Mouse (Mus musculus): ENCODE measurements at regions not wholly inside any gene's neighbourhood (a gene's known extent, or its start where the extent isn't known, plus 50 kb on each side); places are given as distances from the start of the nearest gene placed in this dataset.
A peak's percentile ranks its signal among the peaks of the same experiment; 100 is the strongest.

- H3K4me3 ChIP-seq (replicated peaks), result no peak overlapping the region
- WGBS, result 95% methylated on average over 6 of the region's 6 CpGs
- H3K4me2 ChIP-seq (replicated peaks), result no peak overlapping the region
Measured at GRCm38 (mm10) chr9:79028234-79028633, 412.9 kb downstream of the Cd109 start.

GRCm38 (mm10) chr9:79029456-79029855, 414.1 kb downstream of the Cd109 start:
- no peaks in the 10 kb centered on the region for H3K9me3 ChIP-seq

More at GRCm38 (mm10) chr9:79028234-79028633, 412.9 kb downstream of the Cd109 start:
- Histone ChIP-seq H3K9me3 (no peaks in the 10 kb centered on the region), H3K36me3 (no peaks in the 10 kb centered on the region), H3K9ac (replicated peaks) (no peak overlapping the region), H3K4me1 (replicated peaks) (no peaks in the 10 kb centered on the region), H3K27ac (no peak overlapping the region), H3K27me3 (no peaks in the 10 kb centered on the region)
- no peak for ATAC-seq

GRCm38 (mm10) chr9:79035677-79036076, 420.3 kb downstream of the Cd109 start:
- Histone ChIP-seq H3K9ac (replicated peaks) (no peak overlapping the region), H3K4me3 (replicated peaks) (no peak overlapping the region), H3K27ac (no peak overlapping the region), H3K4me1 (replicated peaks) (no peaks in the 10 kb centered on the region), H3K4me2 (replicated peaks) (no peak overlapping the region), H3K27me3 (no peaks in the 10 kb centered on the region), H3K9me3 (no peaks in the 10 kb centered on the region), H3K36me3 (no peaks in the 10 kb centered on the region)
- no peak for ATAC-seq
- 68% methylated on average over 2 of the region's 2 CpGs for WGBS

More at GRCm38 (mm10) chr9:79029456-79029855, 414.1 kb downstream of the Cd109 start:
- Histone ChIP-seq H3K27ac (no peak overlapping the region), H3K9ac (replicated peaks) (no peak overlapping the region), H3K4me2 (replicated peaks) (no peak overlapping the region), H3K4me1 (replicated peaks) (no peaks in the 10 kb centered on the region), H3K4me3 (replicated peaks) (no peak overlapping the region), H3K27me3 (no peaks in the 10 kb centered on the region), H3K36me3 (no peaks in the 10 kb centered on the region)
- ATAC-seq, result no peak
- 86% methylated on average over 9 of the region's 9 CpGs for WGBS

GRCm38 (mm10) chr9:79037054-79037453, 421.7 kb downstream of the Cd109 start:
- no peaks in the 10 kb centered on the region for H3K4me1 ChIP-seq (replicated peaks)
- no peak for ATAC-seq
- 92% methylated on average over 1 of the region's 1 CpGs for WGBS

GRCm38 (mm10) chr9:79038971-79039370, 423.6 kb downstream of the Cd109 start:
- Histone ChIP-seq H3K4me2 (replicated peaks) (no peak overlapping the region), H3K9me3 (no peaks in the 10 kb centered on the region), H3K4me3 (replicated peaks) (no peak overlapping the region), H3K27me3 (no peaks in the 10 kb centered on the region), H3K4me1 (replicated peaks) (no peaks in the 10 kb centered on the region), H3K36me3 (no peaks in the 10 kb centered on the region), H3K9ac (replicated peaks) (no peak overlapping the region), H3K27ac (no peak overlapping the region)
- ATAC-seq, result no peak
- WGBS, result 87% methylated on average over 4 of the region's 4 CpGs

More at GRCm38 (mm10) chr9:79037054-79037453, 421.7 kb downstream of the Cd109 start:
- no peaks in the 10 kb centered on the region for H3K27me3 ChIP-seq
- no peaks in the 10 kb centered on the region for H3K9me3 ChIP-seq
- no peak overlapping the region for H3K9ac ChIP-seq (replicated peaks)
- H3K27ac ChIP-seq, result no peak overlapping the region
- no peaks in the 10 kb centered on the region for H3K36me3 ChIP-seq
- no peak overlapping the region for H3K4me2 ChIP-seq (replicated peaks)
- H3K4me3 ChIP-seq (replicated peaks), result no peak overlapping the region

- ATAC-seq, result no peak
- Histone ChIP-seq H3K36me3 (no peaks in the 10 kb centered on the region), H3K9ac (replicated peaks) (no peak overlapping the region), H3K4me3 (replicated peaks) (no peak overlapping the region), H3K27me3 (no peaks in the 10 kb centered on the region), H3K27ac (no peak overlapping the region), H3K9me3 (no peaks in the 10 kb centered on the region), H3K4me1 (replicated peaks) (no peaks in the 10 kb centered on the region), H3K4me2 (replicated peaks) (no peak overlapping the region)
- 86% methylated on average over 1 of the region's 1 CpGs for WGBS
Measured at GRCm38 (mm10) chr9:79044344-79044743, 429.0 kb downstream of the Cd109 start.

- H3K9ac ChIP-seq (replicated peaks), result no peak overlapping the region
- H3K4me3 ChIP-seq (replicated peaks), result no peak overlapping the region
- no peaks in the 10 kb centered on the region for H3K36me3 ChIP-seq
- no peaks in the 10 kb centered on the region for H3K9me3 ChIP-seq
- no peaks in the 10 kb centered on the region for H3K27me3 ChIP-seq
- ATAC-seq, result no peak
- no peak overlapping the region for H3K27ac ChIP-seq
- no peaks in the 10 kb centered on the region for H3K4me1 ChIP-seq (replicated peaks)
- 8% methylated on average over 2 of the region's 2 CpGs for WGBS
- no peak overlapping the region for H3K4me2 ChIP-seq (replicated peaks)
Measured at GRCm38 (mm10) chr9:79045314-79045713, 430.0 kb downstream of the Cd109 start.

- H3K4me1 ChIP-seq (replicated peaks), result no peaks in the 10 kb centered on the region
- no peak overlapping the region for H3K4me3 ChIP-seq (replicated peaks)
- no peaks in the 10 kb centered on the region for H3K27me3 ChIP-seq
- no peaks in the 10 kb centered on the region for H3K9me3 ChIP-seq
- H3K4me2 ChIP-seq (replicated peaks), result no peak overlapping the region
- no peak overlapping the region for H3K27ac ChIP-seq
- H3K36me3 ChIP-seq, result no peaks in the 10 kb centered on the region
- 87% methylated on average over 3 of the region's 3 CpGs for whole genome bisulfite sequencing
- ATAC-seq, result no peak
- no peak overlapping the region for H3K9ac ChIP-seq (replicated peaks)
Measured at GRCm38 (mm10) chr9:79071961-79072360, 456.6 kb downstream of the Cd109 start.

- WGBS, result 84% methylated on average over 2 of the region's 2 CpGs
- ATAC-seq, result peak; percentile 58; the same call in 1 of the 2 replicates
- H3K27me3 ChIP-seq, result no peaks in the 10 kb centered on the region
- no peak overlapping the region for H3K4me2 ChIP-seq (replicated peaks)
- no peaks in the 10 kb centered on the region for H3K4me1 ChIP-seq (replicated peaks)
- no peak overlapping the region for H3K9ac ChIP-seq (replicated peaks)
- no peaks in the 10 kb centered on the region for H3K9me3 ChIP-seq
- H3K4me3 ChIP-seq (replicated peaks), result no peak overlapping the region
- no peak overlapping the region for H3K27ac ChIP-seq
- H3K36me3 ChIP-seq, result no peaks in the 10 kb centered on the region
Measured at GRCm38 (mm10) chr9:79109611-79110010, 494.3 kb downstream of the Cd109 start.

GRCm38 (mm10) chr9:79111326-79111725, 496.0 kb downstream of the Cd109 start:
- WGBS, result 83% methylated on average over 2 of the region's 2 CpGs
- Histone ChIP-seq H3K9ac (replicated peaks) (no peak overlapping the region), H3K4me2 (replicated peaks) (no peak overlapping the region), H3K27ac (no peak overlapping the region), H3K4me3 (replicated peaks) (no peak overlapping the region), H3K9me3 (no peaks in the 10 kb centered on the region), H3K27me3 (no peaks in the 10 kb centered on the region), H3K4me1 (replicated peaks) (no peaks in the 10 kb centered on the region), H3K36me3 (no peaks in the 10 kb centered on the region)
- ATAC-seq, result no peak

GRCm38 (mm10) chr9:79140970-79141369, 525.6 kb downstream of the Cd109 start:
- Histone ChIP-seq H3K4me2 (replicated peaks) (no peak overlapping the region), H3K9me3 (no peaks in the 10 kb centered on the region), H3K4me1 (replicated peaks) (no peaks in the 10 kb centered on the region), H3K36me3 (no peaks in the 10 kb centered on the region), H3K27me3 (no peaks in the 10 kb centered on the region), H3K27ac (no peak overlapping the region), H3K4me3 (replicated peaks) (no peak overlapping the region), H3K9ac (replicated peaks) (no peak overlapping the region)
- ATAC-seq, result no peak
- WGBS, result 91% methylated on average over 1 of the region's 1 CpGs

- 88% methylated on average over 3 of the region's 3 CpGs for WGBS
- Histone ChIP-seq H3K27me3 (no peaks in the 10 kb centered on the region), H3K9me3 (no peaks in the 10 kb centered on the region), H3K4me1 (replicated peaks) (no peaks in the 10 kb centered on the region), H3K36me3 (no peaks in the 10 kb centered on the region), H3K27ac (no peak overlapping the region), H3K9ac (replicated peaks) (no peak overlapping the region), H3K4me2 (replicated peaks) (no peak overlapping the region), H3K4me3 (replicated peaks) (no peak overlapping the region)
- no peak for ATAC-seq
Measured at GRCm38 (mm10) chr9:79146004-79146403, 530.7 kb downstream of the Cd109 start.

GRCm38 (mm10) chr9:79165596-79165995, 550.2 kb downstream of the Cd109 start:
- H3K4me3 ChIP-seq (replicated peaks), result no peak overlapping the region
- no peak for ATAC-seq
- no peaks in the 10 kb centered on the region for H3K27me3 ChIP-seq
- no peaks in the 10 kb centered on the region for H3K9me3 ChIP-seq
- H3K4me2 ChIP-seq (replicated peaks), result no peak overlapping the region
- no peak overlapping the region for H3K9ac ChIP-seq (replicated peaks)
- H3K4me1 ChIP-seq (replicated peaks), result no peaks in the 10 kb centered on the region
- WGBS, result 60% methylated on average over 2 of the region's 2 CpGs
- H3K36me3 ChIP-seq, result no peaks in the 10 kb centered on the region
- H3K27ac ChIP-seq, result no peak overlapping the region

Data from midbrain, embryonic 13.5 days (tissue).